Mouse (Mus musculus) cerebellum, adult 2 months (tissue): Measurements from ENCODE around the gene Stxbp2.

ENCODE experiments used
- CTCF ChIP-seq: fragments of 200-500 bp; IDR thresholded peaks from 2 replicates; pipeline ENCODE4 v1.5.1; 2011; ENCODE audit warnings: low read depth, mild to moderate bottlenecking, control low read depth, low read length, moderate library complexity, borderline replicate concordance; ENCODE audit not compliant: insufficient read depth
- POLR2A ChIP-seq: fragments of 200-500 bp; IDR thresholded peaks from 2 replicates; pipeline ENCODE4 v1.6.1; 2011; ENCODE audit warnings: low read length, control low read depth, borderline replicate concordance; ENCODE audit not compliant: insufficient read depth

DNA sequence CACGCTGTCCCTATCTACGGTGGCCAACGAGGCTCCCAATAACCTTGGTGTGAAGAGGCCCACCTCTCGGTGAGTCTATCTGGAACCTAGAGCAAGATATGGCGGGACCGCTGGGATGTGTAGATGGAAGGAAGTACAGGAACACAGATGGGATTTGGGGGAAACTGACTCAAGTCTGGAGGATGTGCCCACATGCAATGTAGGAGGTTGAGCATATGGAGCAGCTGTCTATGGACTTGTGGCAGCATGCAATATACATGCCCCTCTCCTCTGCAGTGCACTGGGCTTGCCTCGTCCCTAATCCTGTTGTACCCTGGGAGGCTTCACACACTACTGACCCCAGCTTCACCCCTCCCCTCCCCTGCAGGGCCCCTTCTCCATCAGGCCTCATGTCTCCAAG, 22.9 kb upstream of the Stxbp2 start:
- TF ChIP-seq CTCF = no peak
- no peak for TF ChIP-seq POLR2A
